13 mouse cellular contexts compared by ENCODE assay signal in genomic region chr6:118832616-118833015, GRCm38 (mm10).
"Had no signal": no experiment of that assay in that cellular context is flagged by ENCODE, and none has a peak within 500 bp of the region (broad histone marks: within the 10 kb centered on the region; RNA-seq: fewer than 3 reads in every experiment).

No protein-coding gene starts in this region.

- H3K9ac ChIP-seq: lung, embryonic 14.5 days; midbrain, embryonic 13.5 days had no signal

- ATAC-seq: intestine, embryonic 16.5 days; midbrain, embryonic 13.5 days had no signal

- H3K4me3 ChIP-seq: left cerebral cortex, adult 2 months; limb, embryonic 10.5 days; megakaryocyte, embryonic 14.5 days; midbrain, embryonic 13.5 days had no signal

- H3K36me3 ChIP-seq: limb, embryonic 10.5 days; midbrain, embryonic 13.5 days had no signal

- H3K27ac ChIP-seq: left cerebral cortex, adult 2 months; limb, embryonic 10.5 days; midbrain, embryonic 13.5 days; stomach, postnatal 0 days had no signal

- DNase-seq: kidney, adult 8-10 months; kidney, postnatal 25 days; lung, embryonic 14.5 days; lung, postnatal 10 days; lung, postnatal 4 days; right cerebral cortex, adult 18-20 months; thymus, postnatal 14 days had no signal

- H3K4me2 ChIP-seq: lung, embryonic 14.5 days; midbrain, embryonic 13.5 days had no signal

- H3K27me3 ChIP-seq: megakaryocyte, embryonic 14.5 days; midbrain, embryonic 13.5 days had no signal

- H3K9me3 ChIP-seq: limb, embryonic 10.5 days; midbrain, embryonic 13.5 days had no signal
